Mouse (Mus musculus): Measurements from ENCODE around the gene BC005624. TPM values are rescaled to one million over a fixed set of nuclear protein-coding genes. Genes with fewer than 3 reads are reported as not detected.
A peak's percentile ranks its signal among the peaks of the same experiment; 100 is the strongest.
"Not testable (repeated sequence)": the region's sequence is repeated elsewhere in the genome, so short reads cannot be mapped to it uniquely, and the experiment has no call there.

The BC005624 gene
- polyA plus RNA-seq, 1 experiment from 2014 or later = 73.3 TPM

GRCm38 (mm10) chr2:30933917-30934450, 48.0 kb downstream of the BC005624 start:
- peak; percentile 77 for DNase-seq (ENCODE audit: low spot score)
- peaks cover 11% of the 10 kb centered on the region for H3K4me1 ChIP-seq (replicated peaks)
- WGBS = 23% methylated on average over 7 of the region's 7 CpGs
- peaks cover under 1% of the 10 kb centered on the region; the same call in 1 of the 2 replicates for H3K27me3 ChIP-seq (ENCODE audit: insufficient read depth, poor library complexity, severe bottlenecking)
- H3K27ac ChIP-seq = no peak overlapping the region
- H3K36me3 ChIP-seq = no peaks in the 10 kb centered on the region
- H3K9me3 ChIP-seq = no peaks in the 10 kb centered on the region
- no peak overlapping the region for H3K4me3 ChIP-seq

GRCm38 (mm10) chr2:30933032-30933431, 49.0 kb downstream of the BC005624 start:
- Histone ChIP-seq H3K36me3 (no peaks in the 10 kb centered on the region), H3K9me3 (no peaks in the 10 kb centered on the region), H3K27me3 (ENCODE audit: insufficient read depth, poor library complexity, severe bottlenecking) (peaks cover 4% of the 10 kb centered on the region; the same call in 1 of the 2 replicates), H3K4me1 (replicated peaks) (peaks cover 18% of the 10 kb centered on the region), H3K27ac (no peak overlapping the region), H3K4me3 (no peak overlapping the region)
- WGBS = 77% methylated on average over 6 of the region's 6 CpGs
- no peak for DNase-seq (ENCODE audit: low spot score)

- H3K4me1 ChIP-seq (replicated peaks) = peaks cover 27% of the 10 kb centered on the region
- DNase-seq (ENCODE audit: low spot score) = no peak
- H3K27ac ChIP-seq = no peak overlapping the region
- WGBS = 92% methylated on average over 3 of the region's 3 CpGs
- H3K36me3 ChIP-seq = no peaks in the 10 kb centered on the region
- H3K9me3 ChIP-seq = no peaks in the 10 kb centered on the region
- H3K4me3 ChIP-seq = no peak overlapping the region
- peaks cover 4% of the 10 kb centered on the region; the same call in 1 of the 2 replicates for H3K27me3 ChIP-seq (ENCODE audit: insufficient read depth, poor library complexity, severe bottlenecking)
These were observed 50.1 kb downstream of the BC005624 start for GRCm38 (mm10) chr2:30931922-30932321.

- 85% methylated on average over 2 of the region's 2 CpGs for WGBS
- not testable (repeated sequence) for H3K36me3 ChIP-seq; H3K27ac ChIP-seq; H3K4me3 ChIP-seq; H3K9me3 ChIP-seq; H3K27me3 ChIP-seq (ENCODE audit: insufficient read depth, poor library complexity, severe bottlenecking); DNase-seq (ENCODE audit: low spot score)
- H3K4me1 ChIP-seq (replicated peaks) = peaks cover 30% of the 10 kb centered on the region
These were observed 51.2 kb downstream of the BC005624 start for GRCm38 (mm10) chr2:30930846-30931245.

- 3% methylated on average over 23 of the region's 23 CpGs for WGBS
These were observed 52.4 kb downstream of the BC005624 start, which contains the start of gene Ptges for GRCm38 (mm10) chr2:30929483-30930045. Gene Ptges (minus strand): TSS chr2:30929863.

GRCm38 (mm10) chr2:30928893-30929482, 53.0 kb downstream of the BC005624 start:
- peak overlapping the region; percentile 44 for H3K4me3 ChIP-seq

More at GRCm38 (mm10) chr2:30929483-30930045, 52.4 kb downstream of the BC005624 start, which contains the start of gene Ptges:
- H3K27ac ChIP-seq = peak within 1 kb of the TSS; percentile 60
- H3K4me3 ChIP-seq = peak within 1 kb of the TSS; percentile 44
- H3K36me3 ChIP-seq = no peaks in the 10 kb centered on the region
- H3K27me3 ChIP-seq (ENCODE audit: insufficient read depth, poor library complexity, severe bottlenecking) = peaks cover 4% of the 10 kb centered on the region; the same call in 1 of the 2 replicates
- peaks cover 30% of the 10 kb centered on the region for H3K4me1 ChIP-seq (replicated peaks)
- no peaks in the 10 kb centered on the region for H3K9me3 ChIP-seq
- peak; percentile 65 for DNase-seq (ENCODE audit: low spot score)

GRCm38 (mm10) chr2:30927844-30928628, 54.0 kb downstream of the BC005624 start:
- peaks cover 4% of the 10 kb centered on the region; the same call in 1 of the 2 replicates for H3K27me3 ChIP-seq (ENCODE audit: insufficient read depth, poor library complexity, severe bottlenecking)
- H3K36me3 ChIP-seq = no peaks in the 10 kb centered on the region
- DNase-seq (ENCODE audit: low spot score) = peak; percentile 81
- no peak overlapping the region for H3K4me3 ChIP-seq
- H3K9me3 ChIP-seq = no peaks in the 10 kb centered on the region
- 0 out of 2 replicates have a peak overlapping the region, but pooled peaks have one; percentile 23 for H3K27ac ChIP-seq
- WGBS = 25% methylated on average over 14 of the region's 14 CpGs
- H3K4me1 ChIP-seq (replicated peaks) = peaks cover 30% of the 10 kb centered on the region

More at GRCm38 (mm10) chr2:30928893-30929482, 53.0 kb downstream of the BC005624 start:
- 33% methylated on average over 12 of the region's 12 CpGs for WGBS
- Histone ChIP-seq H3K9me3 (no peaks in the 10 kb centered on the region), H3K27me3 (ENCODE audit: insufficient read depth, poor library complexity, severe bottlenecking) (peaks cover 4% of the 10 kb centered on the region; the same call in 1 of the 2 replicates), H3K27ac (peak overlapping the region; percentile 60), H3K4me1 (replicated peaks) (peaks cover 30% of the 10 kb centered on the region), H3K36me3 (no peaks in the 10 kb centered on the region)
- no peak for DNase-seq (ENCODE audit: low spot score)

GRCm38 (mm10) chr2:30927151-30927781, 54.7 kb downstream of the BC005624 start:
- peak overlapping the region; percentile 35 for H3K27ac ChIP-seq

GRCm38 (mm10) chr2:30926381-30926780, 55.6 kb downstream of the BC005624 start:
- Histone ChIP-seq H3K27ac (peak overlapping the region; percentile 35; the same call in 1 of the 2 replicates), H3K36me3 (no peaks in the 10 kb centered on the region), H3K9me3 (no peaks in the 10 kb centered on the region), H3K27me3 (ENCODE audit: insufficient read depth, poor library complexity, severe bottlenecking) (peaks cover 4% of the 10 kb centered on the region; the same call in 1 of the 2 replicates), H3K4me1 (replicated peaks) (peaks cover 30% of the 10 kb centered on the region), H3K4me3 (no peak overlapping the region)
- DNase-seq (ENCODE audit: low spot score) = no peak
- 77% methylated on average over 4 of the region's 4 CpGs for WGBS

More at GRCm38 (mm10) chr2:30927151-30927781, 54.7 kb downstream of the BC005624 start:
- H3K4me3 ChIP-seq = no peak overlapping the region
- no peaks in the 10 kb centered on the region for H3K36me3 ChIP-seq
- WGBS = 58% methylated on average over 9 of the region's 9 CpGs
- peaks cover 4% of the 10 kb centered on the region; the same call in 1 of the 2 replicates for H3K27me3 ChIP-seq (ENCODE audit: insufficient read depth, poor library complexity, severe bottlenecking)
- H3K9me3 ChIP-seq = no peaks in the 10 kb centered on the region
- DNase-seq (ENCODE audit: low spot score) = no peak
- H3K4me1 ChIP-seq (replicated peaks) = peaks cover 30% of the 10 kb centered on the region

- H3K36me3 ChIP-seq = no peaks in the 10 kb centered on the region
- 93% methylated on average over 4 of the region's 4 CpGs for WGBS
- no peak overlapping the region for H3K4me3 ChIP-seq
- no peak overlapping the region for H3K27ac ChIP-seq
- no peaks in the 10 kb centered on the region for H3K9me3 ChIP-seq
- DNase-seq (ENCODE audit: low spot score) = no peak
- H3K27me3 ChIP-seq (ENCODE audit: insufficient read depth, poor library complexity, severe bottlenecking) = peaks cover 4% of the 10 kb centered on the region; the same call in 1 of the 2 replicates
- H3K4me1 ChIP-seq (replicated peaks) = peaks cover 30% of the 10 kb centered on the region
These were observed 56.8 kb downstream of the BC005624 start for GRCm38 (mm10) chr2:30925181-30925580.

- WGBS = 77% methylated on average over 3 of the region's 3 CpGs
- Histone ChIP-seq H3K27ac (no peak overlapping the region), H3K9me3 (no peaks in the 10 kb centered on the region), H3K4me3 (no peak overlapping the region), H3K4me1 (replicated peaks) (peaks cover 21% of the 10 kb centered on the region), H3K36me3 (no peaks in the 10 kb centered on the region), H3K27me3 (ENCODE audit: insufficient read depth, poor library complexity, severe bottlenecking) (no peaks in the 10 kb centered on the region)
- no peak for DNase-seq (ENCODE audit: low spot score)
These were observed 58.9 kb downstream of the BC005624 start for GRCm38 (mm10) chr2:30923099-30923498.

Measured in hindbrain, embryonic 10.5 days (tissue).